ENCODE assay signal across 13 mouse cellular contexts in genomic region chr9:108144371-108145270, GRCm38 (mm10). TPM values are rescaled to one million over a fixed set of nuclear protein-coding genes. Genes with fewer than 3 reads are reported as not detected.
A peak's percentile ranks its signal among the peaks of the same experiment; 100 is the strongest.
DNase-seq lines count a peak whose midpoint lies in the region; ATAC-seq lines count a peak whose summit lies in the region.
"Had no signal": no experiment of that assay in that cellular context is flagged by ENCODE, and none has a peak within 500 bp of the region (broad histone marks: within the 10 kb centered on the region; RNA-seq: fewer than 3 reads in every experiment).

No protein-coding gene starts in this region.

- no peaks in the 10 kb centered on the region for H3K27me3 ChIP-seq in midbrain, embryonic 11.5 days (ENCODE audit: control insufficient read depth, insufficient read depth, low read length)
- H3K27me3 ChIP-seq in midbrain, embryonic 10.5 days (ENCODE audit: low read depth, poor library complexity, severe bottlenecking): no peaks in the 10 kb centered on the region
- H3K27me3 ChIP-seq in embryonic facial prominence, embryonic 15.5 days: no peaks in the 10 kb centered on the region

- WGBS in midbrain, embryonic 11.5 days: 90% methylated on average over 17 of the region's 17 CpGs
- 91% methylated on average over 17 of the region's 17 CpGs for WGBS in midbrain, embryonic 10.5 days
- WGBS in embryonic facial prominence, embryonic 15.5 days: 62% methylated on average over 17 of the region's 17 CpGs

- H3K36me3 ChIP-seq in midbrain, embryonic 11.5 days (ENCODE audit: control insufficient read depth, insufficient read depth, low read length): no peaks in the 10 kb centered on the region
- no peaks in the 10 kb centered on the region for H3K36me3 ChIP-seq in midbrain, embryonic 10.5 days
- H3K36me3 ChIP-seq in embryonic facial prominence, embryonic 15.5 days: no peaks in the 10 kb centered on the region

- peak; percentile 73 for DNase-seq in midbrain, embryonic 11.5 days (ENCODE audit: low spot score, missing footprints)
- DNase-seq in midbrain, embryonic 10.5 days (ENCODE audit: low spot score): no peak
- peak; percentile 23 for DNase-seq in lung, postnatal 14 days
- peak; percentile 47 to 70 for DNase-seq in thymus, postnatal 36 days
- DNase-seq in adipocyte (ENCODE audit: low spot score): no peak
- no peak for DNase-seq in cerebellum, adult 11 months
- DNase-seq in liver: no peak
- DNase-seq: adrenal gland, adult 2 months; gastrocnemius, postnatal 14 days; heart, postnatal 4 days; left cerebral cortex, postnatal 4 days; right cerebral cortex, postnatal 4 days had no signal

- no peak overlapping the region for H3K9ac ChIP-seq in midbrain, embryonic 11.5 days (ENCODE audit: low read length)
- no peak overlapping the region for H3K9ac ChIP-seq in embryonic facial prominence, embryonic 15.5 days

- no peak overlapping the region for H3K4me3 ChIP-seq in midbrain, embryonic 11.5 days (ENCODE audit: low read depth, low read length)
- no peak overlapping the region for H3K4me3 ChIP-seq in midbrain, embryonic 10.5 days
- H3K4me3 ChIP-seq in embryonic facial prominence, embryonic 15.5 days (replicated peaks): no peak overlapping the region

- H3K4me1 ChIP-seq in midbrain, embryonic 11.5 days (ENCODE audit: control insufficient read depth, insufficient read depth, low read length): no peaks in the 10 kb centered on the region; the same call in 1 of the 2 replicates
- peaks cover 3% of the 10 kb centered on the region for H3K4me1 ChIP-seq in midbrain, embryonic 10.5 days
- 0 out of 2 replicates have a peak, but pooled peaks cover 3% of the 10 kb centered on the region for H3K4me1 ChIP-seq in embryonic facial prominence, embryonic 15.5 days

- H3K27ac ChIP-seq in midbrain, embryonic 11.5 days (ENCODE audit: low read depth, low read length): no peak overlapping the region
- no peak overlapping the region for H3K27ac ChIP-seq in midbrain, embryonic 10.5 days (replicated peaks)
- H3K27ac ChIP-seq in embryonic facial prominence, embryonic 15.5 days (replicated peaks): no peak overlapping the region

- H3K4me2 ChIP-seq in midbrain, embryonic 11.5 days: no peak overlapping the region
- no peak overlapping the region for H3K4me2 ChIP-seq in embryonic facial prominence, embryonic 15.5 days (replicated peaks)

- no peaks in the 10 kb centered on the region for H3K9me3 ChIP-seq in midbrain, embryonic 11.5 days (ENCODE audit: control insufficient read depth, low read length)
- no peaks in the 10 kb centered on the region for H3K9me3 ChIP-seq in midbrain, embryonic 10.5 days (replicated peaks)
- H3K9me3 ChIP-seq in embryonic facial prominence, embryonic 15.5 days (replicated peaks): no peaks in the 10 kb centered on the region

- no peak for ATAC-seq in midbrain, embryonic 11.5 days (ENCODE audit: low FRiP score)
- ATAC-seq in embryonic facial prominence, embryonic 15.5 days (ENCODE audit: insufficient number of reproducible peaks, low FRiP score, low TSS enrichment, low read depth): peak; percentile 68; the same call in 1 of the 2 replicates

RNA-seq across cellular contexts. Expression of gene Bsn, which starts 45.6 kb away (rescaled TPM):
- polyA plus RNA-seq in midbrain, embryonic 11.5 days (2014; fragmentation: Nextera tagmentation; extraction: Ambion mirVana): 2.4 TPM in 2 replicates
- polyA plus RNA-seq in midbrain, embryonic 10.5 days (2016; fragmentation: Nextera tagmentation; extraction: Ambion mirVana): 1.1 and 1.7 TPM in 2 replicates
- polyA plus RNA-seq in embryonic facial prominence, embryonic 15.5 days (2015; fragmentation: Nextera tagmentation; extraction: Ambion mirVana): 1.0 and 1.3 TPM in 2 replicates

RNA-seq across cellular contexts. Expression of gene Apeh, which starts 50.2 kb away (rescaled TPM):
- polyA plus RNA-seq in midbrain, embryonic 11.5 days (2014; fragmentation: Nextera tagmentation; extraction: Ambion mirVana): 53.0 and 67.3 TPM in 2 replicates
- 71.2 and 80.2 TPM in 2 replicates for polyA plus RNA-seq in midbrain, embryonic 10.5 days (2016; fragmentation: Nextera tagmentation; extraction: Ambion mirVana)
- polyA plus RNA-seq in embryonic facial prominence, embryonic 15.5 days (2015; fragmentation: Nextera tagmentation; extraction: Ambion mirVana): 48.3 and 51.2 TPM in 2 replicates

Comparison
In these comparisons a context has a peak if more than half of its experiments do, and no peak if none do; other contexts are left out.
1. DNase-seq: peak in midbrain, embryonic 11.5 days (single experiment), lung, postnatal 14 days (single experiment) and thymus, postnatal 36 days (2 of 2); none in midbrain, embryonic 10.5 days (single experiment), adipocyte (single experiment), cerebellum, adult 11 months (single experiment) and liver (single experiment).